Mouse (Mus musculus) forebrain, embryonic 14.5 days (tissue): ENCODE results near the gene Dnah11. TPM values are rescaled to one million over a fixed set of nuclear protein-coding genes. Genes with fewer than 3 reads are reported as not detected.

Experiments used
- ATAC-seq: fragments of 200-750 bp; cut with Nextera tagmentation; 2 replicates; pipeline ENCODE4 v1.8.0; 2017; ENCODE audit warnings: mild to moderate bottlenecking, moderate library complexity
- DNase-seq: peaks from one replicate; pipeline ENCODE4 v3.0.0-alpha.2; 2015; ENCODE audit warnings: low spot score
- H3K27ac ChIP-seq: fragments of 300-500 bp; sonication (generic); 2 replicates; pipeline ENCODE4 v1.5.1; 2014; ENCODE audit warnings: low read depth, mild to moderate bottlenecking, control low read depth, low read length, moderate library complexity
- H3K27me3 ChIP-seq: fragments of 300-500 bp; sonication (generic); replicated peaks from 2 replicates; pipeline ENCODE4 v1.6.1; 2014; ENCODE audit warnings: low read length, control low read depth, mixed read lengths; ENCODE audit not compliant: control insufficient read depth, insufficient read depth
- H3K36me3 ChIP-seq: fragments of 300-500 bp; sonication (generic); 2 replicates; pipeline ENCODE4 v1.6.1; 2014; ENCODE audit warnings: low read length, control low read depth; ENCODE audit not compliant: control insufficient read depth, insufficient read depth
- H3K4me1 ChIP-seq: fragments of 300-500 bp; sonication (generic); 2 replicates; pipeline ENCODE4 v1.6.1; 2014; ENCODE audit warnings: antibody characterized with exemption, low read length, control low read depth; ENCODE audit not compliant: control insufficient read depth, insufficient read depth
- H3K4me2 ChIP-seq: fragments of 300-500 bp; sonication (generic); 2 replicates; pipeline ENCODE4 v1.6.1; 2014; ENCODE audit warnings: mild to moderate bottlenecking, control low read depth, low read length
- H3K4me3 ChIP-seq: fragments of 300-500 bp; sonication (generic); 2 replicates; pipeline ENCODE4 v1.5.1; 2014; ENCODE audit warnings: low read depth, low read length, control low read depth
- H3K9ac ChIP-seq: fragments of 300-500 bp; sonication (generic); 2 replicates; pipeline ENCODE4 v1.6.1; 2014; ENCODE audit warnings: mild to moderate bottlenecking, low read length, control low read depth, moderate library complexity
- H3K9me3 ChIP-seq: fragments of 300-500 bp; sonication (generic); replicated peaks from 2 replicates; pipeline ENCODE4 v1.6.1; 2016; ENCODE audit warnings: low read length, control low read depth, mixed read lengths; ENCODE audit not compliant: control insufficient read depth
- WGBS: fragments of 180-500 bp; shearing (Covaris S2); extraction: QIAGEN DNeasy Blood & Tissue Kit; methylation state at CpG from one replicate; pipeline ENCODE4 v1.1.7; 2014; 5-methylcytosine and 5-hydroxymethylcytosine counted together
- polyA plus RNA-seq: library from polyadenylated mRNA; unstranded; fragments of >200 nt; fragmentation: Nextera tagmentation; extraction: Ambion mirVana; gene quantifications from 2 replicates; pipeline ENCODE4 v1.2.1, GENCODE M21; 2014

The Dnah11 gene
- polyA plus RNA-seq, 1 experiment from 2014 or later = 0.11 TPM

DNA sequence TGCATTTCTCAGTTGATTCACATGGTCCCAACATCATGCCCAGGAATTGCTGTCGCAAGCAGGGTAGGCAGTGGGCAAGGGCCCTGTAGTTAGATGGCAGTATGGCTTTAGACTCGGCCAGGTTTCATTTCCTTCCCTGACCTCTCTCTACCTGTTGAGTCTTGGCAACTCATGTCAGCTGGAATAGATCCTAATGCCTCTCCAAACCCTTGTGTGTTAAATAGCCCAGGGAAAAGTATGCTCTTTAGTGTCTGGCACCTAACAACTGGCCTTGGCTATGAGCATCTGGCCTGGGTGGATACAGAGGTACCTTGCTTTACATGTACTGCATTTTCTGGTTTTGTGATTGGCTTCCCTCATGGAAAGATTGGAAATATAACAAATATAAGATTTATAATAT lies 314.2 kb downstream of the Dnah11 start:
- DNase-seq (no peak), ATAC-seq (no peak)
- Histone ChIP-seq H3K4me1 (no peaks in the 10 kb centered on the region), H3K27ac (no peak overlapping the region), H3K36me3 (no peaks in the 10 kb centered on the region), H3K4me3 (no peak overlapping the region), H3K9me3 (no peaks in the 10 kb centered on the region), H3K4me2 (no peak overlapping the region), H3K9ac (no peak overlapping the region), H3K27me3 (no peaks in the 10 kb centered on the region)
- WGBS = 94% methylated on average over 2 of the region's 2 CpGs

DNA sequence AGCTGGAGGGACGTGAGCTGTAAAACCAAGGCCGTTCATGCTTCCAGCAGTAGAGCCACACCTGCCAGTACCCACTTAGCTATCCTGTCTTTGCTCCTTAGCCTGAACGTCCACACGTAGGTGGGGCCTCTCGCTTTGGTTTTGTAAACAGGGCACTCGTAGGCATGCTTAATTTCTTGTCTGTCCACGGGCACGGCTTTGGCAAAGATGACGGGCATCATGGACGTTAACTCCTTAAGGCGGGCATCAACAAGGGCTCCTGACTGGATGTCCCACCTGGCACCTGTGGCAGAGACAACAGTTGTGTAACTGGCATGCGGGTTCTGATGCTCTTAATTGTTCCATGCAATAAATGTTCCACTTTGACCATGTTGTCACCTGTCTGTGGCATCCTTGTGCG lies 320.5 kb downstream of the Dnah11 start:
- ATAC-seq (no peak), DNase-seq (no peak)
- H3K27ac ChIP-seq = no peak overlapping the region
- WGBS = 92% methylated on average over 13 of the region's 13 CpGs
- H3K9ac ChIP-seq = no peak overlapping the region
- no peaks in the 10 kb centered on the region for H3K4me1 ChIP-seq
- no peaks in the 10 kb centered on the region for H3K9me3 ChIP-seq
- H3K4me2 ChIP-seq = no peak overlapping the region
- no peaks in the 10 kb centered on the region for H3K27me3 ChIP-seq
- peaks cover 30% of the 10 kb centered on the region for H3K36me3 ChIP-seq
- no peak overlapping the region for H3K4me3 ChIP-seq

DNA sequence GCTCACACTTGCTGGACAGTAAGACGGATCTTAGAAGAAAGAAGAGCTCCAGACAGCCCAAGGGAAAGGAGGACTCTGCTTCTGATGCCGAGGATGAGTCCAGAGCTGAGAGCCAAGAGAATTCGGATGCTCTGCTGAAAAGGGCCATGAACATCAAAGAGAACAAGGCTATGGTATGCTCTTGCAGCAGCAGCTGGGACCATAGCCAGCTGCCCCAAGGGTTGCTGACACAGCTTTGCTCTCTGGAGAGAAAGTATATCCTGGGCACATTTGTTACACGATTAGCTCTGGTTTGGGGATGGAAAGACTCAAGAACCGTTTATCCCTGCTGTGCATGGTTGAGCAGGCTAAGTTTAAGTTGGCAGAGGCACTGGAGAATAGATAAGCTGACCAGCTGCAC lies 326.6 kb downstream of the Dnah11 start:
- Histone ChIP-seq H3K9me3 (no peaks in the 10 kb centered on the region), H3K4me2 (no peak overlapping the region), H3K4me3 (no peak overlapping the region), H3K27ac (no peak overlapping the region), H3K27me3 (no peaks in the 10 kb centered on the region), H3K36me3 (peaks cover 19% of the 10 kb centered on the region), H3K9ac (no peak overlapping the region), H3K4me1 (no peaks in the 10 kb centered on the region)
- ATAC-seq (no peak), DNase-seq (no peak)
- 93% methylated on average over 5 of the region's 5 CpGs for WGBS

DNA sequence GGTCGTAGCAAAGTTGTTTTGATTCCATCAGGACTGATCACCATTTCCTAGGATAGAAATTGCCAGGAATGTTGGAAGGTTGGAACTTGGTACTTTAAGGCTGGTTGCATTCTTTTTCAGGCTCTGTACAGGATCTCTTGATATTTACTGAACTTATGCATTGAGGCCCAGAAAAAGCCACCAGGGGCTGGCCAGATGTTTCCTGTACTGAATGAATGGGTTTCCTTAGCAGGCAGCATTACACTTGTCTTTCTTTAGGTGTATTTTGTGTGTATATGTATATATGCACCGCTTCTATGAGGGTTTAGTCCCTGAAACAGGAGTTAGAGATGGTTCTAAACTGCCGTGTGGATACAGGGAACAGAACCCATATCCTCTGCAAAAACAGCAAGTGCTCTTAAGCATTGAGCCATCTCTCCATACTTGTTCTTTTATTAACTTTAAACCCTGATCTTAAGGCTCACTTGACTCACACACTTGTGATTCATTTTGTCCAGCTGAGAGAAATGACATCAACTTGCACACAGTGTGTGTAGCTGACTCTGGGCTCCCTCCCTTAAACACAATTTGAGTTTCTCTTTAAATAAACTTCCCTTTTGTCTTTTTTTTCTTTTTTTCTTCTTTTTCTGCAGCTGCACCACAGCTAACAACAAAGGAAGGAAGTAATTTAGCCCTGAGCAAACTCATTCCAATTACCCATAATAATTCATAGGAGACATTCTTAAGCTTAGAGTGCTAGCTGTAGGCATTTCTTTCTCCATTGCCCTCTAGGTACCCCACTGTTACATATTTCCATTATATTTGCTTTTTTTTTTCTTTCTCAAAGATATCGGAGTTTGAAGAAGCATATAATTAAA lies 330.9 kb downstream of the Dnah11 start:
- Histone ChIP-seq H3K4me3 (no peak overlapping the region), H3K27me3 (no peaks in the 10 kb centered on the region), H3K9ac (no peak overlapping the region), H3K36me3 (peaks cover 3% of the 10 kb centered on the region; the same call in 1 of the 2 replicates), H3K4me1 (no peaks in the 10 kb centered on the region), H3K27ac (no peak overlapping the region), H3K4me2 (no peak overlapping the region), H3K9me3 (no peaks in the 10 kb centered on the region)
- no peak for DNase-seq
- WGBS = 90% methylated on average over 4 of the region's 4 CpGs
- no peak for ATAC-seq

DNA sequence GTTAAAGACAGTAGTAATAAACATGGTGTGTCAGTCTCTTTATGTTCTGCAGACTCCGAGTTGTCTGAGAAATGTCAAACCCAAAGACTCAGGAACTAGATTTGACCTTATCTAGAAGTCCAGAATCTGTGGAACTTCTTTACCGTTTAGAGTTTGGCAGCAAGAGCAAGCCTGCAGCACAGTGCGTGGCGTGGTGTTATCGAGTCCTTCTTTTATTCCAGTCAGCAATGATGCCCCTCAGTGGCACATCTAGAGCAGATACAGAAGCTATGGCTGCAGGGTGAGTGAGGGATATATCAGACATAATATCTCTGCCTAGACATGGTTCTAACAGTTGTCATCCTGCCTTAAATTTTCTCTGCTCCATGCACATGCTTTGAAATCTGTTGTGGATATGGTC lies 336.2 kb downstream of the Dnah11 start:
- 88% methylated on average over 5 of the region's 5 CpGs for WGBS
- H3K4me3 ChIP-seq = no peak overlapping the region
- H3K27me3 ChIP-seq = no peaks in the 10 kb centered on the region
- no peak for DNase-seq
- H3K9ac ChIP-seq = no peak overlapping the region
- no peaks in the 10 kb centered on the region for H3K9me3 ChIP-seq
- H3K36me3 ChIP-seq = peaks cover 3% of the 10 kb centered on the region; the same call in 1 of the 2 replicates
- H3K27ac ChIP-seq = no peak overlapping the region
- no peak for ATAC-seq
- no peaks in the 10 kb centered on the region for H3K4me1 ChIP-seq
- no peak overlapping the region for H3K4me2 ChIP-seq

DNA sequence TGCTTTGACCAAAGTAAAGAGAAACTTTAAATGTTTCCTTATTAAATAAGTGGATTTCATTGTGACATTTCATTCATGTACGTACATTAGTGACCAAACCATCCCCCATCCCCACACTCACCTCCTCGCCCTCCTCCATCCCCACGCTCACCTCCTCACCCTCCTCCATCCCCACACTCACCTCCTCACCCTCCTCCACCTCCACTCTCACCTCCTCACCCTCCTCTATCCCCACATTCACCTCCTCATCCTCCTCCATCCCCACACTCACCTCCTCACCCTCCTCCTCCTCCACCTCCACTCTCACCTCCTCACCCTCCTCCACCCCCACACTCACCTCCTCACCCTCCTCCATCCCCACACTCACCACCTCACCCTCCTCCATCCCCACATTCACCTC lies 337.6 kb downstream of the Dnah11 start:
- H3K36me3 ChIP-seq = peaks cover 3% of the 10 kb centered on the region; the same call in 1 of the 2 replicates
- ATAC-seq (no peak), DNase-seq (no peak)
- no peak overlapping the region for H3K4me3 ChIP-seq
- H3K27me3 ChIP-seq = no peaks in the 10 kb centered on the region
- H3K4me1 ChIP-seq = no peaks in the 10 kb centered on the region
- 57% methylated on average over 3 of the region's 3 CpGs for WGBS
- H3K9me3 ChIP-seq = no peaks in the 10 kb centered on the region
- no peak overlapping the region for H3K4me2 ChIP-seq
- no peak overlapping the region for H3K27ac ChIP-seq
- H3K9ac ChIP-seq = no peak overlapping the region

DNA sequence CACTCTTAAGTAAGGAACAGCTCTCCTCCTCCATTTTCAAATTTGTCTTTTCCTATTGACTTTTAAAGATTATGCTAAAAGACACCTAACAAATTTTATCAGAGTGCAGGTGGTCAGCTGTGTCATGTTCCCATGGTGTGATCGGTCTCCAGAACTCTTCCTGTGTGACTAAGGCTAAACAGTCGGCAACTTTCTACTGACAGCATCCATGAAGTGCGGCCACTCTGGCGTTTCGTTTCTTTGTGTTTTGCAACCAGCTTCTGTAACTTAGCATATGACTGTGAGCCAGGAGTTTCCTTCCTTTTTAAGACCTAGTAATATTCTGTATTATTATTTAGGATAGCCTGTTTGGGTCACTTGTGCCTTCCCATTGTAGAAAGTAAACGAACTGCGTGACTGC lies 338.0 kb downstream of the Dnah11 start:
- 75% methylated on average over 7 of the region's 7 CpGs for WGBS
- Histone ChIP-seq H3K4me1 (no peaks in the 10 kb centered on the region), H3K4me3 (no peak overlapping the region), H3K27me3 (no peaks in the 10 kb centered on the region), H3K9ac (no peak overlapping the region), H3K27ac (no peak overlapping the region), H3K9me3 (no peaks in the 10 kb centered on the region), H3K4me2 (no peak overlapping the region), H3K36me3 (peaks cover 3% of the 10 kb centered on the region; the same call in 1 of the 2 replicates)
- ATAC-seq (no peak), DNase-seq (no peak)

DNA sequence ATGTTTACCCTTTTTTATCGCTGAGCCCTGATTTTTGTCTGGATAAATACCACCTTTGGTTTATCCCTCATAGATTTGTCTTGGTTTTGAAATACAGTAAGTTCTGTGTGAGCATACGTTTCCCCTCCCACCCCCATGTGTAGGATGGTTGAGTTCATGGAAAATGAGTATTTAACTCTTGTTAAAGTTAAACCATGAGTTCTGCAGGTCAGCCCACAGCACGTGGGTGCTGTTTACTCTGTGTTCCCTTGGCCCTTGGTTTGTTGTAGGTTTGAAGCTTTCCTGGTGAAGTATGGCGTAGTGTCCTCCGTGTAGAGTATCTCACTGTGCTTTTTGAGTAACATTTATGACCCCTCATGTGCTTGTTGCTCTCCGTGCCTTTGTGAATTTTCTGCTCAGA lies 341.0 kb downstream of the Dnah11 start:
- H3K4me3 ChIP-seq = no peak overlapping the region
- no peak overlapping the region for H3K9ac ChIP-seq
- H3K4me2 ChIP-seq = no peak overlapping the region
- no peak for ATAC-seq
- no peaks in the 10 kb centered on the region for H3K9me3 ChIP-seq
- DNase-seq = no peak
- H3K4me1 ChIP-seq = no peaks in the 10 kb centered on the region
- WGBS = 95% methylated on average over 6 of the region's 6 CpGs
- no peaks in the 10 kb centered on the region for H3K27me3 ChIP-seq
- no peak overlapping the region for H3K27ac ChIP-seq
- H3K36me3 ChIP-seq = no peaks in the 10 kb centered on the region

DNA sequence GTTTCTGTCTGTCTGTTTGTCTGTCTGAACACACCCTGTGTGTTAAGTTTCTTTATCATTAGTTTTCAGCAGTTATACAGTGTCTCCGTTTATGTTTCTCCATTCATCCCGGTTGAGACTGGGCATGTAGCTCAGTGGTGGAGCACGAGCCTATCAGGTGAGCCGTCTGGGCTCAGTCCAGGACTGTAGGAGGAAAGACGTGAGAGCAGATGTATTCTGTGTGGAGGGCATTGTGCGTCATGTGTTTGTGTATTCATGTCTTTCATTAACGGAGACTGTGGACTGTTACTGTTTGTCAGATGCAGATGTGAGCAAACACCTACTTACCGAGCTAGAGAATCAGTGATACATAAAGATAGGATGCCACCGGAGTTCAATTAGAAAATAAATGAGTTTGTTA lies 341.8 kb downstream of the Dnah11 start:
- WGBS = 68% methylated on average over 9 of the region's 9 CpGs
- Histone ChIP-seq H3K4me1 (no peaks in the 10 kb centered on the region), H3K4me2 (no peak overlapping the region), H3K9me3 (no peaks in the 10 kb centered on the region), H3K27me3 (no peaks in the 10 kb centered on the region), H3K27ac (no peak overlapping the region), H3K36me3 (no peaks in the 10 kb centered on the region), H3K9ac (no peak overlapping the region), H3K4me3 (no peak overlapping the region)
- DNase-seq = no peak
- ATAC-seq = no peak
